ENCODE assay signal across 9 mouse cellular contexts in the genomic region with DNA sequence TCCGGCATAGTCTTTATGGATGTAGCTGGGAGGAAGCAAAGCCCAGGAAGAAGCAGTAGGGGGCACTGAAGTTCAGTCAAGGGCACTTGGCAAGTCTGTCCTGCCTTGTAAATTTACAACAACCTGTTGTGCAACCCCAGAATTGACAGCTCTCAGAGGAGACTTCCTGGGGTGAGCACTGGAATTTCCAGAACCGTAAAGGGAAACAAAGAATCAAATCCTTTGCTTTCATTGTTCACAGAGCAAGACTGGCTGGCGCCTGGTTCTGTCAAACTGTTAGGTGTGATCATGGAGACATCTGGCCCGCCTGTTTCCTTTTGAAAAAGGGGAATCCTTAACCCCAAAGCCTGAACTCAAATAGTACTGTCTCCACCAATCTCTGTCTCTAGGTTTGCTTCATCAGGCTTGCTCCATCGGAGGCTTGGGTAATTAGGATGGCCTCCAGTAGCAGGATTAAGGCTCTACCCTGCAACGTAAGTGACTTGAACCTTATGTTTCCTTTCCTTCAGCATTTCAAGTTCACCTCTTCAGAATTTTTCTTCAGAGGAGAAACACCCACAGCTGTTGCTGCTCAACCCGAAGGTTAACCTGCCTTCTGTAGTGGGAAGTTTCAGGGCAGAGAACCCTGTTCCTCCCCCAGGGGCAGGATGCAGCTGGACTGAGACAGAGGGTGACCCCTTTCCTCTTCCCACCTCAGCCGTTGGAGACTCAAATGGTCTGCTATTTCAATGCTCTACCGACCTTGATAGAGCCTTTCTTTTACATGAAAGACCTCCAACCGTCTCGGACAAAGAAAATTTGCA. TPM values are rescaled to one million over a fixed set of nuclear protein-coding genes. Genes with fewer than 3 reads are reported as not detected.
DNase-seq lines count a peak whose midpoint lies in the region; ATAC-seq and TF ChIP-seq lines count a peak whose summit lies in the region.
"Had no signal": no experiment of that assay in that cellular context is flagged by ENCODE, and none has a peak within 500 bp of the region (broad histone marks: within the 10 kb centered on the region; RNA-seq: fewer than 3 reads in every experiment).

No protein-coding gene starts in this region.

- H3K4me1 ChIP-seq in heart, embryonic 10.5 days, result 0 out of 2 replicates have a peak, but pooled peaks cover 2% of the 10 kb centered on the region
- H3K4me1 ChIP-seq in kidney, postnatal 0 days (replicated peaks; ENCODE audit: insufficient read depth, low read length), result peaks cover 18% of the 10 kb centered on the region; the same call in 1 of the 2 replicates

- ATAC-seq in granulocyte monocyte progenitor cell, adult 5-6 weeks (replicated peaks; ENCODE audit: poor library complexity, severe bottlenecking), result peak; percentile 92
- peak; percentile 53 for ATAC-seq in kidney, postnatal 0 days (replicated peaks; ENCODE audit: low FRiP score, low read depth)
- ATAC-seq in megakaryocyte progenitor cell, adult 5-6 weeks (replicated peaks; ENCODE audit: poor library complexity), result peak; percentile 95

- no peaks in the 10 kb centered on the region for H3K36me3 ChIP-seq in heart, embryonic 10.5 days
- no peaks in the 10 kb centered on the region for H3K36me3 ChIP-seq in kidney, postnatal 0 days (ENCODE audit: insufficient read depth, low read length)

- no peak overlapping the region; the same call in 1 of the 2 replicates for H3K4me2 ChIP-seq in kidney, postnatal 0 days (ENCODE audit: low read length)

- no peaks in the 10 kb centered on the region for H3K27me3 ChIP-seq in heart, embryonic 10.5 days (ENCODE audit: insufficient read depth, poor library complexity, severe bottlenecking)
- H3K27me3 ChIP-seq in kidney, postnatal 0 days (ENCODE audit: insufficient read depth, low read length), result no peaks in the 10 kb centered on the region

- H3K27ac ChIP-seq in heart, embryonic 10.5 days, result no peak overlapping the region
- peak overlapping the region; percentile 60 for H3K27ac ChIP-seq in kidney, postnatal 0 days

- DNase-seq in heart, adult 18-20 months, result peak; percentile 72 to 82
- DNase-seq in heart, embryonic 10.5 days (ENCODE audit: low spot score), result no peak
- peak; percentile 22 for DNase-seq in T-cell, adult 2 months (ENCODE audit: low spot score)
- peak; percentile 92 for DNase-seq in kidney, postnatal 0 days (ENCODE audit: low spot score)
- no peak for DNase-seq in left cerebral cortex, adult 11 months (ENCODE audit: low spot score)
- DNase-seq in cerebellum, adult 9-10 months, result no peak

- H3K4me3 ChIP-seq in heart, embryonic 10.5 days, result no peak overlapping the region
- H3K4me3 ChIP-seq in kidney, postnatal 0 days (replicated peaks; ENCODE audit: low read depth, low read length), result no peak overlapping the region

- TF ChIP-seq CTCF in kidney, postnatal 0 days (IDR thresholded peaks at IDR 0.05; ENCODE audit: low read depth), result peak; percentile 72

- H3K9me3 ChIP-seq in heart, embryonic 10.5 days, result no peaks in the 10 kb centered on the region
- no peaks in the 10 kb centered on the region for H3K9me3 ChIP-seq in kidney, postnatal 0 days (replicated peaks; ENCODE audit: low read length)

- H3K9ac ChIP-seq in kidney, postnatal 0 days (ENCODE audit: low read depth, low read length), result no peak overlapping the region

- WGBS in heart, embryonic 10.5 days, result 45% methylated on average over 11 of the region's 11 CpGs
- 19% methylated on average over 11 of the region's 11 CpGs for WGBS in kidney, postnatal 0 days

RNA-seq across cellular contexts. Expression of a gene that starts 46.5 kb away (rescaled TPM):
- total RNA-seq in heart, adult 18-20 months (2021), result 10 to 100 TPM in 1 of 2 experiments, 1 to 10 TPM in 1; 6.3 to 10.0 TPM
- not detected in 2 replicates for polyA plus RNA-seq in heart, embryonic 10.5 days (2016; fragmentation: Nextera tagmentation; extraction: Ambion mirVana)
- total RNA-seq in granulocyte monocyte progenitor cell, adult 5-6 weeks (2014; fragmentation: Nextera tagmentation), result 5.0 and 6.3 TPM in 2 replicates
- 4.3 and 8.8 TPM in 2 replicates for total RNA-seq in granulocyte monocyte progenitor cell, adult 5-6 weeks (2017)
- 3.8 and 4.1 TPM in 2 replicates for polyA plus RNA-seq in kidney, postnatal 0 days (2015; fragmentation: Nextera tagmentation; extraction: Ambion mirVana)
- 3.8 and 7.3 TPM in 2 replicates for total RNA-seq in megakaryocyte progenitor cell, adult 5-6 weeks (2015)
- total RNA-seq in megakaryocyte progenitor cell, adult 5-6 weeks (2017), result 3.9 and 4.7 TPM in 2 replicates
- total RNA-seq: ES-E14 had no signal

Comparison
In these comparisons a context has a peak if more than half of its experiments do, and no peak if none do; other contexts are left out.
1. DNase-seq: peak in heart, adult 18-20 months (2 of 2), T-cell, adult 2 months (single experiment) and kidney, postnatal 0 days (single experiment); none in heart, embryonic 10.5 days (single experiment), left cerebral cortex, adult 11 months (single experiment) and cerebellum, adult 9-10 months (single experiment).
2. Peak in every context shown above with its lines, with median percentiles within 50 percentile points of each other: ATAC-seq.